Comparison of ENCODE assay signal across 24 mouse cellular contexts in the genomic region with DNA sequence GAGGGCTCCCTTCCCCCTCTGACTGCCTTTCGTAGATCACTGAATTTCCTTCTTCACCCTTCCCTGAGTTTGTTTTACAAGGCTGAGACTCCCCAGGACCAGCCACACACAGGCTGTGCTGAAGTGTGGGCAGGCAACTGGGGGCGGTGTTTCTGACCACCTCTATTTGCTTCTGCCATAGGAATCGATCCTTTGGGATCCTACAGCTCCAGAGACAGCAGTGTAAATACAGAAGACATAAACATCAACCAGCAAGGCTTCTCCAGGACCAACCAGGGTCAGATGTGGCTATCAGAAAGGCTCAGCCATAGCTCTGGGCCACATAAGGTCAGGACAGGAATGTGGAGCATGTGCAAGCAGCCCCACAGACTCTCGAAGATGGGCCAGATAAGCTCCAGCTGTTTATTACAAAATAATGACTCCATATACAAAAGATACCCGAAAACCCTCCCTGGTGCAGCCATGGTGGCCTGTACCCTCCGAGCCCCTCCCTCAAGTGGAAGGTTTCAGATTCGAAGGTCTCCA. TPM values are rescaled to one million over a fixed set of nuclear protein-coding genes. Genes with fewer than 3 reads are reported as not detected.
DNase-seq lines count a peak whose midpoint lies in the region; ATAC-seq and TF ChIP-seq lines count a peak whose summit lies in the region.
"Had no signal": no experiment of that assay in that cellular context is flagged by ENCODE, and none has a peak within 500 bp of the region (broad histone marks: within the 10 kb centered on the region; RNA-seq: fewer than 3 reads in every experiment).

No protein-coding gene starts in this region.

- H3K36me3 ChIP-seq in forebrain, embryonic 10.5 days (replicated peaks) = peaks cover 40% of the 10 kb centered on the region
- H3K36me3 ChIP-seq in forebrain, embryonic 14.5 days (ENCODE audit: control insufficient read depth, insufficient read depth, low read length) = peaks cover 12% of the 10 kb centered on the region; the same call in 1 of the 2 replicates
- no peaks in the 10 kb centered on the region for H3K36me3 ChIP-seq in lung, postnatal 0 days (ENCODE audit: insufficient read depth, low read length)
- H3K36me3 ChIP-seq in kidney, embryonic 15.5 days = peaks cover 14% of the 10 kb centered on the region

- no peak for TF ChIP-seq CTCF in lung, postnatal 0 days (IDR thresholded peaks at IDR 0.05)

- H3K4me3 ChIP-seq in forebrain, embryonic 10.5 days = no peak overlapping the region
- H3K4me3 ChIP-seq in forebrain, embryonic 14.5 days (ENCODE audit: low read depth, low read length) = no peak overlapping the region
- H3K4me3 ChIP-seq in lung, postnatal 0 days (ENCODE audit: low read depth, low read length) = no peak overlapping the region
- no peak overlapping the region for H3K4me3 ChIP-seq in kidney, embryonic 15.5 days (replicated peaks)
- H3K4me3 ChIP-seq: embryonic facial prominence, embryonic 12.5 days; left cerebral cortex, adult 2 months; limb, embryonic 13.5 days; lung, embryonic 15.5 days; midbrain, embryonic 13.5 days had no signal

- peaks cover 18% of the 10 kb centered on the region for H3K27me3 ChIP-seq in forebrain, embryonic 10.5 days (ENCODE audit: poor library complexity, severe bottlenecking)
- H3K27me3 ChIP-seq in forebrain, embryonic 14.5 days (replicated peaks; ENCODE audit: control insufficient read depth, insufficient read depth, low read length) = no peaks in the 10 kb centered on the region
- no peaks in the 10 kb centered on the region for H3K27me3 ChIP-seq in lung, postnatal 0 days (replicated peaks; ENCODE audit: insufficient read depth, low read length)
- H3K27me3 ChIP-seq in kidney, embryonic 15.5 days = no peaks in the 10 kb centered on the region
- H3K27me3 ChIP-seq: embryonic facial prominence, embryonic 12.5 days; limb, embryonic 13.5 days; lung, embryonic 15.5 days; midbrain, embryonic 13.5 days had no signal

- no peak overlapping the region for H3K9ac ChIP-seq in forebrain, embryonic 14.5 days (ENCODE audit: low read length)
- H3K9ac ChIP-seq in lung, postnatal 0 days (replicated peaks; ENCODE audit: low read depth) = no peak overlapping the region
- no peak overlapping the region for H3K9ac ChIP-seq in kidney, embryonic 15.5 days
- H3K9ac ChIP-seq: embryonic facial prominence, embryonic 12.5 days; limb, embryonic 13.5 days; lung, embryonic 15.5 days; midbrain, embryonic 13.5 days had no signal

- ATAC-seq in forebrain, embryonic 14.5 days = no peak
- no peak for ATAC-seq in lung, postnatal 0 days
- no peak for ATAC-seq in kidney, embryonic 15.5 days (replicated peaks; ENCODE audit: low FRiP score)
- ATAC-seq: forebrain, embryonic 16.5 days; hindbrain, embryonic 16.5 days; midbrain, embryonic 13.5 days had no signal

- no peak overlapping the region for H3K4me2 ChIP-seq in forebrain, embryonic 14.5 days (ENCODE audit: low read length)
- no peak overlapping the region for H3K4me2 ChIP-seq in lung, postnatal 0 days (replicated peaks; ENCODE audit: low read depth, low read length)
- H3K4me2 ChIP-seq in kidney, embryonic 15.5 days = no peak overlapping the region
- H3K4me2 ChIP-seq: embryonic facial prominence, embryonic 12.5 days; limb, embryonic 13.5 days; liver, embryonic 11.5 days; lung, embryonic 15.5 days; midbrain, embryonic 13.5 days had no signal

- no peak for DNase-seq in forebrain, embryonic 10.5 days (ENCODE audit: extremely low spot score, low spot score)
- no peak for DNase-seq in forebrain, embryonic 14.5 days (ENCODE audit: low spot score)
- peak; percentile 38 for DNase-seq in lung, postnatal 0 days (ENCODE audit: low spot score)
- no peak for DNase-seq in lung, postnatal 14 days
- DNase-seq in kidney, postnatal 4 days = peak; percentile 43 to 58
- DNase-seq in gastrocnemius, postnatal 36 days = no peak
- no peak for DNase-seq in frontal cortex, postnatal 10 days (ENCODE audit: low spot score in 2 of 2)
- DNase-seq: adrenal gland, postnatal 25 days; cerebellum, adult 2 months; cerebellum, postnatal 14 days; lung, postnatal 4 days; right cerebral cortex, postnatal 25 days; thymus, adult 2 months; thymus, postnatal 36 days had no signal

- intact Hi-C loops in gastrocnemius, postnatal 36 days (cut with DNase I) = no loop called here

- H3K27ac ChIP-seq in forebrain, embryonic 10.5 days = peak overlapping the region; percentile 15; the same call in 1 of the 2 replicates
- no peak overlapping the region for H3K27ac ChIP-seq in forebrain, embryonic 14.5 days (ENCODE audit: low read depth, low read length)
- H3K27ac ChIP-seq in lung, postnatal 0 days (ENCODE audit: low read length) = no peak overlapping the region
- H3K27ac ChIP-seq in kidney, embryonic 15.5 days = peak overlapping the region; percentile 7; the same call in 1 of the 2 replicates
- H3K27ac ChIP-seq: embryonic facial prominence, embryonic 12.5 days; left cerebral cortex, adult 2 months; limb, embryonic 13.5 days; lung, embryonic 15.5 days; midbrain, embryonic 13.5 days had no signal

- no peak for TF ChIP-seq EP300 in lung, postnatal 0 days (IDR thresholded peaks at IDR 0.05)

- WGBS in forebrain, embryonic 10.5 days = 78% methylated on average over 7 of the region's 7 CpGs
- WGBS in forebrain, embryonic 14.5 days = 90% methylated on average over 7 of the region's 7 CpGs
- 34% methylated on average over 7 of the region's 7 CpGs for WGBS in lung, postnatal 0 days
- 63% methylated on average over 7 of the region's 7 CpGs for WGBS in kidney, embryonic 15.5 days

- peaks cover 44% of the 10 kb centered on the region for H3K4me1 ChIP-seq in forebrain, embryonic 10.5 days
- H3K4me1 ChIP-seq in forebrain, embryonic 14.5 days (ENCODE audit: control insufficient read depth, insufficient read depth, low read length) = peaks cover 17% of the 10 kb centered on the region
- peaks cover 10% of the 10 kb centered on the region; the same call in 1 of the 2 replicates for H3K4me1 ChIP-seq in lung, postnatal 0 days (ENCODE audit: insufficient read depth, low read depth, low read length)
- H3K4me1 ChIP-seq in kidney, embryonic 15.5 days = peaks cover 38% of the 10 kb centered on the region

- no peaks in the 10 kb centered on the region for H3K9me3 ChIP-seq in forebrain, embryonic 10.5 days
- no peaks in the 10 kb centered on the region for H3K9me3 ChIP-seq in forebrain, embryonic 14.5 days (replicated peaks; ENCODE audit: control insufficient read depth, low read length)
- H3K9me3 ChIP-seq in lung, postnatal 0 days (ENCODE audit: low read length) = no peaks in the 10 kb centered on the region
- no peaks in the 10 kb centered on the region for H3K9me3 ChIP-seq in kidney, embryonic 15.5 days (replicated peaks)
- H3K9me3 ChIP-seq: embryonic facial prominence, embryonic 12.5 days; limb, embryonic 13.5 days; lung, embryonic 15.5 days; midbrain, embryonic 13.5 days had no signal

RNA-seq across cellular contexts. Expression of a gene that starts 4.8 kb away (rescaled TPM):
- polyA plus RNA-seq in forebrain, embryonic 10.5 days (2016; fragmentation: Nextera tagmentation; extraction: Ambion mirVana) = 18.8 and 20.9 TPM in 2 replicates
- 11.9 and 13.4 TPM in 2 replicates for polyA plus RNA-seq in forebrain, embryonic 14.5 days (2014; fragmentation: Nextera tagmentation; extraction: Ambion mirVana)
- 16.0 and 18.0 TPM in 2 replicates for polyA plus RNA-seq in lung, postnatal 0 days (2015; fragmentation: Nextera tagmentation; extraction: Ambion mirVana)
- 15.4 and 17.3 TPM in 2 replicates for polyA plus RNA-seq in kidney, embryonic 15.5 days (2015; fragmentation: Nextera tagmentation; extraction: Ambion mirVana)
- total RNA-seq in gastrocnemius, postnatal 36 days (2021) = under 1 TPM; 0.59 to 0.91 TPM
- total RNA-seq: monocyte, adult 5-6 weeks had no signal

RNA-seq across cellular contexts. Expression of a gene that starts 48.5 kb away (rescaled TPM):
- 40.9 and 41.9 TPM in 2 replicates for polyA plus RNA-seq in forebrain, embryonic 10.5 days (2016; fragmentation: Nextera tagmentation; extraction: Ambion mirVana)
- polyA plus RNA-seq in forebrain, embryonic 14.5 days (2014; fragmentation: Nextera tagmentation; extraction: Ambion mirVana) = 20.7 and 25.3 TPM in 2 replicates
- polyA plus RNA-seq in lung, postnatal 0 days (2015; fragmentation: Nextera tagmentation; extraction: Ambion mirVana) = 10.6 and 13.9 TPM in 2 replicates
- polyA plus RNA-seq in kidney, embryonic 15.5 days (2015; fragmentation: Nextera tagmentation; extraction: Ambion mirVana) = 32.9 and 38.1 TPM in 2 replicates
- total RNA-seq in gastrocnemius, postnatal 36 days (2021) = 10 to 100 TPM; 14.3 to 15.0 TPM

Comparison
In these comparisons a context has a peak if more than half of its experiments do, and no peak if none do; other contexts are left out.
1. DNase-seq: peak in lung, postnatal 0 days (single experiment) and kidney, postnatal 4 days (2 of 2); none in forebrain, embryonic 10.5 days (single experiment), forebrain, embryonic 14.5 days (single experiment), lung, postnatal 14 days (single experiment), gastrocnemius, postnatal 36 days (0 of 2) and frontal cortex, postnatal 10 days (0 of 2).
2. H3K27ac ChIP-seq: peak in forebrain, embryonic 10.5 days (single experiment) and kidney, embryonic 15.5 days (single experiment); none in forebrain, embryonic 14.5 days (single experiment) and lung, postnatal 0 days (single experiment).